Mouse (Mus musculus): Measurements from ENCODE around the gene Trub1.

The Trub1 gene

GRCm38 (mm10) chr19:57442936-57443657 is 9.6 kb upstream of the Trub1 start:
- no peak for DNase-seq (ENCODE audit: low spot score)

- no peak for DNase-seq (ENCODE audit: low spot score)
These were observed 7.7 kb upstream of the Trub1 start for GRCm38 (mm10) chr19:57445049-57445448.

- no peak for DNase-seq (ENCODE audit: low spot score)
These were observed 1.9 kb upstream of the Trub1 start for GRCm38 (mm10) chr19:57450849-57451248.

GRCm38 (mm10) chr19:57451762-57452161 is 950 bp upstream of the Trub1 start:
- DNase-seq (ENCODE audit: low spot score), result no peak

- no peak for DNase-seq (ENCODE audit: low spot score)
These were observed 497 bp downstream of the Trub1 start for GRCm38 (mm10) chr19:57453218-57453600.

GRCm38 (mm10) chr19:57455286-57455960 is 2.7 kb downstream of the Trub1 start:
- no peak for DNase-seq (ENCODE audit: low spot score)

- DNase-seq (ENCODE audit: low spot score), result peak; percentile 25
These were observed 4.4 kb downstream of the Trub1 start for GRCm38 (mm10) chr19:57457075-57457474.

GRCm38 (mm10) chr19:57463741-57464140 is 11.0 kb downstream of the Trub1 start:
- no peak for DNase-seq (ENCODE audit: low spot score)

- DNase-seq (ENCODE audit: low spot score), result no peak
These were observed 13.0 kb downstream of the Trub1 start for GRCm38 (mm10) chr19:57465742-57466141.

GRCm38 (mm10) chr19:57471033-57471432 is 18.3 kb downstream of the Trub1 start:
- DNase-seq (ENCODE audit: low spot score), result no peak

- DNase-seq (ENCODE audit: low spot score), result no peak
These were observed 19.5 kb downstream of the Trub1 start for GRCm38 (mm10) chr19:57472169-57472568.

GRCm38 (mm10) chr19:57473301-57473700 is 20.6 kb downstream of the Trub1 start:
- no peak for DNase-seq (ENCODE audit: low spot score)

- DNase-seq (ENCODE audit: low spot score), result no peak
These were observed 22.6 kb downstream of the Trub1 start for GRCm38 (mm10) chr19:57475298-57475697.

GRCm38 (mm10) chr19:57477310-57477709 is 24.6 kb downstream of the Trub1 start:
- DNase-seq (ENCODE audit: low spot score), result no peak

- DNase-seq (ENCODE audit: low spot score), result no peak
These were observed 25.3 kb downstream of the Trub1 start for GRCm38 (mm10) chr19:57478056-57478455.

- no peak for DNase-seq (ENCODE audit: low spot score)
These were observed 27.4 kb downstream of the Trub1 start for GRCm38 (mm10) chr19:57479886-57480655.

- no peak for DNase-seq (ENCODE audit: low spot score)
These were observed 29.1 kb downstream of the Trub1 start for GRCm38 (mm10) chr19:57481743-57482259.

GRCm38 (mm10) chr19:57482815-57483214 is 30.1 kb downstream of the Trub1 start:
- peak; percentile 24 for DNase-seq (ENCODE audit: low spot score)

GRCm38 (mm10) chr19:57487051-57487658 is 34.4 kb downstream of the Trub1 start:
- DNase-seq (ENCODE audit: low spot score), result no peak

GRCm38 (mm10) chr19:57489527-57489926 is 36.8 kb downstream of the Trub1 start:
- no peak for DNase-seq (ENCODE audit: low spot score)

- no peak for DNase-seq (ENCODE audit: low spot score)
These were observed 38.3 kb downstream of the Trub1 start for GRCm38 (mm10) chr19:57491030-57491429.

GRCm38 (mm10) chr19:57494020-57494419 is 41.3 kb downstream of the Trub1 start:
- no peak for DNase-seq (ENCODE audit: low spot score)

All from spleen, adult 12 weeks (tissue).